Mouse (Mus musculus): Measurements from ENCODE around the gene Tmem151b.

Tmem151b gene

DNA sequence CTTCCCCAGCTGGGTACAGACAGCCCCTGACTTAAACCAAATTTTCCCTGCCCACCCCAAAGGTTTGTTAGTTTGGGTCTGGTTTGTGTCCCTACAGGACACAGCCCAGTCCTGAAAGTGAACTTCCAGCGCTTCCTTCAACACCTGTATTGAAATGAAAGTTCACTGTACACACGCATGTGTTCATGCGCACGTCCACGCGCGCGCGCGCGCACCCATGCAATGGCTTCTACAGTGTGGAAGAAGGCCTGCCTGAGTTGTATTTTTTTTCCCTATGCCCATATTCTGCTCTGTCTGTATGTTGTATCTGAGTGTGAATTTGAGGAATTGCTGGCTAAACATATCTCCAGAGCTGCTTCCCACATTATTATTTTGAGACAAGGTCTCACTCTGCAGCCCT lies 15.6 kb upstream of the Tmem151b start:
- intact Hi-C loops (cut with DNase I): no loop called here

DNA sequence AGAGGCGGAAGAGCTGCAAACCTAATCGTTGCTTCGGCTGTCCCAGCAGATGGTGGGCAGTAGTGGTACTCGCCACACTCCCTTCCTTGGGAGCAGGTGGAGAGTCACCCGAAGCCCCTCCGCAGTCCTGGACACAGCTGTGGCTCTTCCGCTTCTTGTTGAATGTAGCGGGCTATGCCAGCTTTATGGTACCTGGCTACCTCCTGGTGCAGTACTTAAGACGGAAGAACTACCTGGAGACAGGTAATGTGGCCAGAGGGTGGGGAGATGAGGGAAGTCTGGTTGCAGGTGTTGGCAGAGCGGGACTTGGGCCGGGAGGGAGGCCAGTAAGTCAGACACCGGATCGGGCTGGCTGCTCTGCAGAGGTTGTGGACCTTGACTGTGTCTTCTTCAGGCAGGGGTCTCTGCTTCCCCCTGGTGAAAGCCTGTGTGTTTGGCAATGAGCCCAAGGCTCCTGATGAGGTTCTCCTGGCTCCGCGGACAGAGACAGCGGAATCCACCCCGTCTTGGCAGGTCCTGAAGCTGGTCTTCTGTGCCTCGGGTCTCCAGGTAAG lies 15.1 kb upstream of the Tmem151b start:
- intact Hi-C loops (cut with DNase I): no loop called here

DNA sequence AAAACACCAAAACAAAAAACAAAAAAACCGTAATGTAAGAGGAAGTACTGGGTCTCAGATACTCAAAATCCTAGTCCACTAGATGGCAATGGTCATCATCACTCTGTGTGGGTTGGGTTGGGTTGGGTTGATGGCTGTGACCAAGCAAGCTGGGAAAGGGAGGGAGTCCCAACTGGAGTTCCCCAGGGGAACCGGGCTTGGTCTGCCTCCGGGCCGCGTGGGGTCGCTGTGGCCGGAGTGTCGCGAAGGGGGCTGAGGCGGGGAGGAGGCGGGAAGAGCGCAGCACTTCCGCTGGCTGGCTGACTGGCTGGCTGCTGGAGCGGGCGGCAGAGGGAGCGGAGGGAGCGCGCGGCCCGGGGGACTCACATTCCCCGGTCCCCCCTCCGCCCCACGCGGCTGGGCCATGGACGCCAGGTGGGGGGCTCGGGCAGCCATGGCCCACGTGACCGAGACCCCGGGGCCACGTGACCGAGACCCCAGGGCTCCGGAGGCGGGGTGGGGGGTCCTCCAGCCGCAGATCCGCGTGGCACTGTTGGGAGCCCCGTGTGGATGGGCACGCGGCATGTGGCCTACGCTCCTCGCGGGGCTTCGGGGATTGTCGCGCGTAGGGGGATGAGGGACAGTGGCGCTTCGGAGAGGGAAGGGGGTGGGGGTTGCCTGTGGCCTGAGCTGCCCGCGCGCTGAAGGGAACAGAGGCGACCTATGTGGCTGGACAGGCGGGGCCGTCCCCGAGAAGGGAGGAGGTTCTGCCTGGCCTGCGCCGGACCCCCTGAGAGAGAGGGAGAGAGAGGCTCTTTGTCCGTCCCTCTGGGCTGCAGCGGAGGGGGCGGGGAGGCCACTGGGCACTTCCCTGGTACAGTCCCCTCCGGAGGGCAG lies 14.4 kb upstream of the Tmem151b start, which contains the start of gene Slc35b2:
Gene Slc35b2 (plus strand): TSS at position 220 of the 876 bp plus-strand sequence.
- intact Hi-C loops (cut with DNase I): no loop called here

DNA sequence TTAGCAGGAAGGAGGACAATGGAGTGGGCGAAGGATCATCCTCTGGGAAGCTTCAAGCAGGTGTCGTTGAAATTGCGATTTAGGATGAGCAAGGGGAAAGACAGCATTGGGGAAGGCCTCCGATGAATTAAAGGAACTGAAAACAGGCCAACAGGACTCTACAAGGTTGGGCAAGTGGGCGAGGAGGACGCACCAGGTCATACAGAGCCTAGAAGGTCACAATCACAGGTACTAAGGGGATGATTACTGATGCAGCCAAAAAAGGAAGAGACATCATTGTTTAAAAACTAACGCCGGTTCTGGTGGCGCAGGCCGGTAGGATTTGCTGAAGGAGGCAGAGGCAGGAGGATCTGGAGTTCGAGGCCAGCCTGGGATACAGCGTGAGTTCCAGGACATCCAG lies 13.7 kb upstream of the Tmem151b start:
- intact Hi-C loops (cut with DNase I): no loop called here

DNA sequence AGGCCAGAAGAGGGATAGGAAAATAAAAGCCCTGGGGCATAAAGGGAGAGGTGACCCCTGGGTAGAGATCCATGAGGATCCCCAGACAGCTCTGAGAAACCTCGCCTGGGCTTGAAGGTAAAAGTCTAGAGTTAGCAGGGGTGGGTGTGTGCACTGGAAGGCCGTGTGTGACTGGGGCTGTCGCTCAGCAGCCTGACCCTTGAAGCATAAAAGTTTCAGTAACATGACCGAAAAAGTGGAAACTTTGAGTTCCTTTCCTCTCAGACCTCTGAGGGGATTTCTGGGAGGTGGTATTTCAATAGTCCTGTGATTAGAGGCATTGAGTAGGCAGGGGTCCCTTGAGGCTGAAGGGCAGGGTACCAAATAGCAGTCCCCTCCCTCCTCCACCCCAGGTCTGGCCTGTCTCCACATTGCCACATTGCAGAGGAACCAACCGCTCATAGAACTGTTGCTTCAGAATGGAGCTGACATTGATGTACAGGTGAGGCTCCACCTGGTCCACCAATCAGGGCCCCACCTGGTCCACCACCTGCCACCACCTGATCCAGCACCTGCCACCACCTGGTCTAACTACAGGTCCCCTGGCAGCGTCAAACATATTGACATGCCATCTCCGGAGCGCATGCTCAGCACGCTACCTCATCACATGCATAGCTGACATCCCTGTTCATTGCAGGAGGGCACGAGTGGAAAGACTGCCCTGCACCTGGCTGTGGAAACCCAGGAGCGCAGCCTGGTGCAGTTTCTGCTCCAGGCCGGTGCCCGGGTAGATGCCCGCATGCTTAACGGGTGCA lies 10.5 kb upstream of the Tmem151b start:
- intact Hi-C loops (cut with DNase I): no loop called here

DNA sequence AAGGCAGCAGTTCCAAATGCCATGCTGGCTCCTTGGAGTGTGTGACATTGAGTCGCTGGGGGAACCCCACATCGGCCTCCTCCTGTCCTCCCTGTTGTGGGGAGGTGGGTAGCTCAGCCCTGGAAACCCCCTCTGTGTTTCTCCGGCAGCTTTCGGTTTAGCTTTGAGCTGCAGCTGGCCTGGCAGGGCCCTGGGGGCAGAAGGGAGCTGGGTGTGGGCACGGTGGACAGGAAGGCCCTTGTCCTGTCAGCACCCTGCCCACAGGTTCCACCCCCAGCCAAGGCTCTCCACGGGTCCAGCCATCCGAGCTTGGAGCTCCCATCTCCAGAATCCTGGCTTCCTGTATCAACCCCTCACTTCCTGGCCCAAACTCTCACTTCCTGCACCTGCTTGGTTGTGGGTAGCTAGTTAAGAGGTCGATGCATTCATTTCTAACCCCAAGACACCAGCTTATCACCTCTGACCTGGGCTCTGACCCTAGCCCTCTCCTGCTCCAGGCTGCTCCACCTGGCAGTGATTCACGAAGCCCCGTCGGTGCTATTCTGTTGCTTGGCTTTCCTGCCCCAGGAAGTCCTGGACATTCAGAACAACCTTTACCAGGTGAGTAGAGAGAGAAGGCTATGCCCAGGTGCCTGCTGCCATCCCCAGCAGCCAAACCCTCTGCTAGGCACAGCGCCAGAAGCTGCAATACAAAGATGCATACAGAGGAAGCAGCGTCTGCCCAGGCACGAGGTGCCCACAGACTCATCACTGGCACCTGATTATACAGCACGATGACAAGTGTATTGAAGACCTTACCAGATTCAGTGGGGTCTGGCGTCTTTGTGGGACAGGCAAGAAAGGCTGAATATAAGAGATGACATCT lies 8.8 kb upstream of the Tmem151b start:
- intact Hi-C loops (cut with DNase I): no loop called here

DNA sequence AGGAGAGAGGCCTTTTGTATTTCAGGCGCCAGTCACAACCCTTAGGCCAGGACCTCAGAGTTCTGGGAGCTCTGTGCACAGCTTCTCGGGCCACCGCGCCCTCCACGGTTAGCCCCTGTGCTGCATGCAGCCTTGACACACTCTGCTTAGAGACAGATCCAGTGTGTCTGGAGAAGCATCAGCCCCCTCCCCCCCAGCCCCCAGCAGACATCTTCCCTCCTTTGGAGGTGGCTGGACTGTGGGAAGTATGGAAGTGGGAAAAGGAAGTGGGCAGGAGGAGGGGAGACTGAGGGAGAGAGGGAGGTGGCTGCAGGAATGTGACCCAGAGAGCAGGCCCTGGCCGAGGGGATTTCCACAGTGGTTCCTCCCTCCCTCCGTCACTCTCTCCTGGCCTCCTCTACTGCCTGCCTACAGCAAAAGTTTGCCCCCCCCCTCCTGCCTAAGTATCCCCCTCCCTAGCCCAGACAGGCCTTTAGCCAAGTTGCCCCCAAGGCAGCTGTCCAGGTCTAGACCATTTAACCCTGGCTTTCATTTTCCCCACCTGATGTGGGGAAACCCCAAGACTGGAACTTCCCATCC lies 7.9 kb upstream of the Tmem151b start:
- intact Hi-C loops (cut with DNase I): no loop called here

DNA sequence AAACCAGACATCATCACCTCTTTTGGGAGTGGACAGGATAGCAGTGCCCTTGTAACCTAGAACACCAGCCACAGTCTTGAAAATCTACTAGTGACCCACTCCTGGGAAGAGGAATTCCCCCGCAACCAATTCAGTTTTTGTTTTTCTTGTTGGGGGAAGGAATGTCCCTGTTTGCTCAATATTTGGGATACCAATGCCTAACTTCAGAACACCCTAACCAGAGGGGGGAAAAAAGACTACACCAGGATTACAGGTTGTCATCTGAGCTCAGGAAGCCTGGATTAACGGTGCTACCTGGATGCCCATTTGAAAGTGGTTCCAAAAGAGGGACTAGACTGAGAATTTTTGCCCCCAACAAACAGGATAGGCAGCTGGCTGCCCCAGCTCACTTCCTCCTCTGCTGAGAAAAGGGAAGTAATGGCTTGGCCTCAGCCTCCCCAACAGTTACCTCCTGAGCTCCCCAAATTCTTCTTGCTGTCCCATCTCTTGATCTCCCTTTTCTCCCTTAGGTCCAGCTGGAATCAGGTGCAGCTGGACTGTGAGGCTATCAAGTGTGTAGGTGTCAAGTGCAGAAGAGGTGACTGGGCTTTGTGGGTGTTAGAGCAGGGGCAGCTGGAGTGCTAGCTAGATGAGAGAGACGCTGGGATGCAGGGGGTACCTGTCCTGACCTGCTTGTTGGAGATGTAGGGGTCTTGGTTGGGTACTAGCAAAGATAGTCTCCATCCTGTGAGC lies 7.2 kb upstream of the Tmem151b start:
- intact Hi-C loops (cut with DNase I): no loop called here

DNA sequence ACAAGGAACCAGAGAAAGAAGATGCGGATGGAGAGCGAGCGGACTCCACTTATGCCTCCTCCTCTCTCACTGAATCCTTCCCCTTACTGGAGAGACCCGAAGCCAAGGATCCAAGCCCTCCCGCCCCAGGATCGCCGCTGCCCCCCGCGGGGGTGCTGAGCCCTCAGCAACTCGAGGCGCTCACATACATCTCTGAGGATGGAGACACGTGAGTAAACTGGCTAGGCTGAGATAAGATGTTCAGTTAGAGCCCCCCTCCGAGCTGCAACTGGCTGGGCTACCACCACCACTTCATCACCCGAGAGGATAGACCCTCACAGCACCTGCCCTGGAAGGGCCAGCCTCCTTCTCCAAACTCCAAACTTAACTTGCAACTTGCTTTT lies 6.6 kb upstream of the Tmem151b start:
- intact Hi-C loops (cut with DNase I): no loop called here

DNA sequence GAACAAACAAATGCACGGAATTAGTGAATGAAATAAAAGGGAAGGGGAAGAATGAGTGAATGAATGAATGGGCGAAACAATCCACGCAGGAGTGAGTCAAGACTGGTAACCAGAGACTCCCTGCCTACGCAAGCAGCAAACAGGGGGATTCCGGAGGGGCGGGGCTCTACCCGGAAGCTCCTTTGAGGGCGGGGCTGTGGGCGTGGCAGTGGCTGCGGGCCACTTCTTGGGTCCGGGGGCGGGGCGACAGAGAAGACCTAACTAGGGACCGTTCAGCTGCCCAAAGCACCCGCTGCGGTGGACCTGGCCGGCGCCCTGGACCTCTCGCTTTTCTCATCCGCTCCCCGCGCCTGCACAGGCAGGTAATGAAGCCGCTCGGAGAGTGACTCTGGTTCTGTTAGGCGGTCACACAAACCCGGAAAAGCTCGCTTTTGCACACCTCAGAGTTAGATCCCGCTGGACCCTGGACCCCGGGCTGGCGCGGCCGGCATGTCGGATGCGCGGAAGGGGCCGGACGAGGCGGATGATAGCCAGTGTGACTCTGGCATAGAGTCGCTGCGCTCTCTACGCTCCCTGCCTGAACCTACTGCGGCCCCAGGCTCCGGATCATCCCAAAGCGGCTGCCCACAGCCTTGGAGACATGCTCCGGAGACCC lies 6.1 kb upstream of the Tmem151b start, which contains the start of gene Nfkbie:
Gene Nfkbie (plus strand): TSS at position 252 of the 655 bp plus-strand sequence.
- intact Hi-C loops (cut with DNase I): no loop called here

DNA sequence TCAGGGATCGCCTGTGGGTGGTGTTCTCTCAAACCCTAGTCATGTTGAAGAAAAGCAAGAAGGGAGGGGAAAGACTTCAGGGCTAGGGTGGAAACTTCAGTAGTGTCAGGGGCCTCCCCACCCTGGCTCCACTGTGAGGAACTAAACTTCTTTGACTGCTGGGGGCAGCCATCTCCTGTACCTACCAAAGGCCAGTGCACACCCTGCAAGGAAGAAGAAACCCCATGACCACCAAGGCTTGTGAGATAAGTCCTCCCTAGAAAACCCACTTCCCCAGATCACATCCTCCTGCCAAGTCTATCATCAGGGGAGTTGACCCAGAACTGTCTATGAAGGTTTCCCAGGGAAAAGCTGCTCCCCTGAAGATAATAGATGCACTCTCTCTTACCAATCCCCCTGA lies 4.9 kb upstream of the Tmem151b start:
- intact Hi-C loops (cut with DNase I): loop anchor here (5.0 kb wide), 1 partner anchor 37 kb away; no protein-coding TSS in a partner anchor

DNA sequence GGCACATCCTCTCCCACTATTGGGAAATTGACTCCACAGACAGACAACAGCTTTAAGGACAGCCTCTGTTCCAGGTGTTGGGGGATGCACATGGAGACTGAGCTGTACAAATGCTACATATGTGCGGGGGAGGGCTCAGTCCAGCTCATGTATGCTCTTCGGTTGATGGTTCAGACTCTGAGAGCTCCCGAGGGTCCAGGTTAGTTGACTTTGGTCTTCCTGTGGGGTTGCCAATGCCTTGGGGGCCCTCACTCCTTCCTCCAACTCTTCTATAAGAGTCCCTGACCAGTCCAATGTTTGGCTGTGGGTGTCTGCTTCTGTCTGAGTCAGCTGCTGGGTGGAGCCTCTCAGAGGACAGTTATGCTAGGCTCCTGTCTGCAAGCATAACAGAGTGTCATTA lies 3.6 kb upstream of the Tmem151b start:
- intact Hi-C loops (cut with DNase I): loop anchor here (5.0 kb wide), 1 partner anchor 36 kb away; no protein-coding TSS in a partner anchor

DNA sequence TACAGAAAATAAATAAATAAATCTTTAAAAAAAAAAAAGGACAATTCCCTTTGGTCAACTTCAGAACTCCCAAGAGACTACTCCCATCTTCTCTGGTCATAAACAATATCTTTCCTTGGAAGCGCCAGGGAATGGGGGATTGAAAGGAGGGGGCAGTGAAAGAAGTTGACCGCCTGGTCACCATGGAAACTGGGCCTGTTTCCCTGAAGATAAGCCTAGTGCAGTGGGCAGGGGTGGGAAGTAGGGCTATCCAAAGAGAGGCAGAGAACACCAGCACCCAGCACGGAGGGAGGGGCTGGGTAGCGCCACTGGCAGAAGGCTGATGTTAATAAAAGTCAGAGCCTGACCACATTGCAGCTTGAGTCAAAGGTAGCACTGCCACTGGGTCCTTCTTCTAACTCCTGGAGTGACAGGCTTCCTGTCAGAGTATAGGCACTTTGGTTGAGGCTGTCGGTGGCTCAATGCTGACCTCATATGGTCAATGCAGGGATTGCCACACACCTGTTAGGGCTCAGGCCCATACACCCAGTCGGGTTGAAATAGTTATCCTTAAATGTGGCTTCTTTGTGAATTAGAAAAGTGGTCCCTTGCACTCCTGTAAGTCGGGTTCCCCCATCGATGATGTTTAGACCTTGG lies 2.5 kb upstream of the Tmem151b start:
- intact Hi-C loops (cut with DNase I): loop anchor here (5.0 kb wide), 1 partner anchor 35 kb away; no protein-coding TSS in a partner anchor

DNA sequence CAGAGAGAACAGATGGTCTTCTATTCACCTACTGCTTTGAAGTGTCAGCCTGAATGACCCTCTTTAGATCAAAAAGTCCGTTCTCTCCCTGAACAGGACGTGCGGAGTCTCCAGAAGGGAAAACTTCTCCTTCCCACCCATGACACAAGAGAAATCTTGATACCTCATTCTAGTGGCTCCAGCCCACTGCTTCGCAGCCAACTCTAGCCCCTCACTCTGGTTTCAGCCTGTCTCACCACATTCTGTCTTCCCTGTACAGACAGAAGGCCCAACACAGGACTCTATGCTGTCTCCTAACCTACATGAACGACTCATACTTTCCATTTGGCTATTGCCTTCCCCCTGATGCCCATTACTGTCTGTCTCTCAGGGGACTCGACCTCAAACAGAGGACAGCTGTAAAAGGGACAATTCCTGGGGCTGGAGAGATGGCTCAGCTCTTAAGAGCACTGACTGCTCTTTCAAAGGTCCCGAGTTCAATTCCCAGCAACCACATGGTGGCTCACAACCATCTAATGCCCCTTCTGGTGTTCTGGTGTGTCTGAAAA lies 1.8 kb upstream of the Tmem151b start:
- intact Hi-C loops (cut with DNase I): loop anchor here (5.0 kb wide), 1 partner anchor 34 kb away; no protein-coding TSS in a partner anchor

DNA sequence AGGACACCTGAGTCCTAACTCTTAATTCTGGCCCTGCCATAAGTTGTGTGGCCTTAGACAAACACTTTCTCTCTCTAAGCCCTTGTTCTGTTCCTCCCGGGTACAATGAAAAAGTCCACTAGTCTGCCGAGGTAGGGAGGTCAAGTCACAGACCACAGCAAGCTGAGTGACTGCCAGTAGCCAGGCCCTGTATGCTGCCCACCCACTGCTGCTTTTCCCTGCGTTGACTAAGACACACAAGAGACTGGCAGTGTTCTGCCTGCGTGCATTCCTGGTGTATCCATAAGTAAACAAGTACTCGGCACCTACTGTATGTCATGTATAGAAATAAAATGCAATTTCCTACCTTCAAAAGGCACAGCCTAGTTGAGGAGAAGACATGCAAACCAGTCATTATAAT lies 776 bp upstream of the Tmem151b start:
- intact Hi-C loops (cut with DNase I): loop anchor here (1.0 to 5.0 kb wide), 2 partner anchors 33 to 72 kb away; no protein-coding TSS in a partner anchor

DNA sequence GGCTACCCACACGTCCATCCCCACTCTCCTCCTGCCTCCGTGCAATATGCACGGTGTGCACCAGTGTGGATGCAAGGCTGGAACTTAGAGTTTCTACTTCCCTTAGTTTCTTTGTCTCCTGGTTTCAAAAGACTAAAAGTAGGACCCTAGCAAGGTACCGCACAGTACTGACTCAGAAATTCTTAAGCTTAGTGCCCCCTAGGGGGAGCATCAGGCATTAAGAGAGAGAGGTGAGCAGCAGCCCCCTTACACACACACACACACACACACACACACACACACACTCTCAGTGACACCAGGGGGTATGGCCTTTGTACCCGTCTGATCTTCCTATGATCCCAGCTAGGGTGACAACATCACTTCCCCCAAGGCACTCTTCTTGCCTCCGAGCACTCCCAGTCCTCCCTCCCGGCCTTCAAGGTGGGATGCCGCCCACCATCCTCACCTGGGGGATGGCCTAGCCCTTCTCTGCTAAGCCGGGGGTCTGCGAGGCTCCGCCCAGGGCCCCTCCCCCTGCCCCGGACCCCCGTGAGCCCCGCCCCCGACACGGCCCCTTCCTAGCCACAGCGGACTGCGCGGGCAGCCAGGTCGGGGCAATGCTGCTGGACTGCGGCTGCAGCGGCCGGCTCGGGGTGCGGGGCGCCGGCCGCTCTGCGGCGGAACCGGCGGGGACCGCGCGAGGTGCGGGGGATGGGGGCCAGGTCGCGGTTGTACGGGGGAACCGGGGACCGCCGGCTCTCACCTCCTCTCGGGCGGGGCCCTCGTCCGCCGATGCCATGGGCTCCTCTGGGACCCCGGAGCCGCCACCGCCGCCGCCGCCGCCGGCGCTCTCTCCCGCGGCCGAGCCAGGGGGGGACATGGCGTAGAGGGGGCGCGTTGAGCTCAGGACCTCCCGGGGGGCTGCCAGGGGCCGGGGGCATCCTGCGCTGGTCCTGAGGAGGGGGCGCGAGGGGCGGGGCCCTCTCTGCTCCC lies 650 bp downstream of the Tmem151b start:
- intact Hi-C loops (cut with DNase I): no loop called here

Measured in adrenal gland (tissue).